Mouse (Mus musculus) olfactory bulb, adult 2 months (tissue): ENCODE measurements around the gene Arid5b. TPM values are rescaled to one million over a fixed set of nuclear protein-coding genes. Genes with fewer than 3 reads are reported as not detected.

Source experiments
- H3K27ac ChIP-seq: fragments of 200-500 bp; 2 replicates; pipeline ENCODE4 v1.5.1; 2012; ENCODE audit warnings: low read depth, low read length; ENCODE audit not compliant: insufficient read depth
- H3K4me1 ChIP-seq: fragments of 200-500 bp; 2 replicates; pipeline ENCODE4 v1.6.1; 2012; ENCODE audit warnings: low read length; ENCODE audit not compliant: control insufficient read depth, insufficient read depth
- H3K4me3 ChIP-seq: fragments of 200-500 bp; 2 replicates; pipeline ENCODE4 v1.5.1; 2012; ENCODE audit warnings: mild to moderate bottlenecking, low read depth, low read length, moderate library complexity; ENCODE audit not compliant: insufficient read depth
- CTCF ChIP-seq: fragments of 200-500 bp; IDR thresholded peaks from 2 replicates; pipeline ENCODE4 v1.5.1; 2012; ENCODE audit warnings: low read depth, mild to moderate bottlenecking, low read length, moderate library complexity; ENCODE audit not compliant: insufficient read depth
- POLR2A ChIP-seq: fragments of 200-500 bp; IDR thresholded peaks from 2 replicates; pipeline ENCODE4 v1.6.1; 2012; ENCODE audit warnings: mild to moderate bottlenecking, low read depth, low read length, moderate library complexity; ENCODE audit not compliant: insufficient read depth
- WGBS: fragments of 180-500 bp; shearing (Covaris S2); methylation state at CpG from one replicate; pipeline ENCODE4 v1.1.7; 2018; 5-methylcytosine and 5-hydroxymethylcytosine counted together
- polyA plus RNA-seq: library from polyadenylated mRNA; stranded (reverse); fragments of >200 nt; gene quantifications from 2 replicates; pipeline ENCODE4 v1.2.4, GENCODE M21; 2012; ENCODE audit warnings: low replicate concordance; ENCODE audit not compliant: missing spikeins, insufficient read depth, insufficient read length

Arid5b gene
- polyA plus RNA-seq, 1 experiment: not detected

GRCm38 (mm10) chr10:68274900-68275760 is 3.4 kb downstream of the Arid5b start:
- TF ChIP-seq POLR2A: no peak
- TF ChIP-seq CTCF: no peak
- Histone ChIP-seq H3K4me3 (no peak overlapping the region), H3K27ac (no peak overlapping the region), H3K4me1 (peaks cover 5% of the 10 kb centered on the region; the same call in 1 of the 2 replicates)
- 28% methylated on average over 18 of the region's 18 CpGs for WGBS

- no peak overlapping the region for H3K27ac ChIP-seq
- H3K4me3 ChIP-seq: no peak overlapping the region
- TF ChIP-seq POLR2A (no peak), CTCF (no peak)
- no peaks in the 10 kb centered on the region for H3K4me1 ChIP-seq
- WGBS: 99% methylated on average over 10 of the region's 10 CpGs
Observed at GRCm38 (mm10) chr10:68269789-68270188, 8.8 kb downstream of the Arid5b start.

GRCm38 (mm10) chr10:68268629-68269028 is 9.9 kb downstream of the Arid5b start:
- WGBS: 65% methylated on average over 5 of the region's 5 CpGs
- Histone ChIP-seq H3K27ac (no peak overlapping the region), H3K4me1 (no peaks in the 10 kb centered on the region), H3K4me3 (no peak overlapping the region)
- TF ChIP-seq CTCF: no peak
- TF ChIP-seq POLR2A: no peak

DNA sequence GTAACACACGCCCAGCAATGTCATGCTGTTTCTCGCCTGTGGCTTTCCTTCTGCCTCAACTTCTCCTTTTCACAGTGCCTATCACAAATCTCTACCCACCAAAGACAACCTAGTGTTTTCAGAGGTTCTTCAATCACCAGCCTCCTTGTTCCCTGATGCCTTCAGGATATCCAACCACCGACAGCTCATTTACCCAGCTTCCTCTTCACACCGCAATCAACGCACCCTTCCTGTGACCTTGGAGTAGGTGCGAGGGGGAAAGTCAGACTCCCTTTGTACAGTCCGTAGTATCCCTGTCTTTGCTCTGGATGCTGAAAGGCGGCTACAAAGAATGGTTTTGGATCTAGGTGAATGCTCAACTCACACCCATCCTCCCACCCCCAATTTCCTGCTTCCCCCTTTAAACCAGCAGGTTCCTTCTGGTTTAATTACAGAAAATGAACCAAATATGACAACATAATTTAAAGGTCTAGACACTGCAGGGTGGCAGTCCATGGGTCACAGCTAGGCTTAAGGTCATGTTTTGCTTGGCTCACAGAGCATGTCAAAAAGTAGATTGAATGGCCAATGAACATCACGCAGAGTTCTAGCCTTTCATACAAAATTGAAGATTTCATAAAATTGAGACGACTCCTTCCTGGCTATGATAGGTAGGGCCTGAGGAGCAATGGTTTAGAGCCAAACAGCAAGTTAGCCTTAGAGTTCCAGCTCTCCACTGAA is 14.4 kb downstream of the Arid5b start:
- Histone ChIP-seq H3K4me3 (no peak overlapping the region), H3K4me1 (no peaks in the 10 kb centered on the region), H3K27ac (no peak overlapping the region)
- WGBS: 94% methylated on average over 10 of the region's 10 CpGs
- no peak for TF ChIP-seq POLR2A
- TF ChIP-seq CTCF: no peak

DNA sequence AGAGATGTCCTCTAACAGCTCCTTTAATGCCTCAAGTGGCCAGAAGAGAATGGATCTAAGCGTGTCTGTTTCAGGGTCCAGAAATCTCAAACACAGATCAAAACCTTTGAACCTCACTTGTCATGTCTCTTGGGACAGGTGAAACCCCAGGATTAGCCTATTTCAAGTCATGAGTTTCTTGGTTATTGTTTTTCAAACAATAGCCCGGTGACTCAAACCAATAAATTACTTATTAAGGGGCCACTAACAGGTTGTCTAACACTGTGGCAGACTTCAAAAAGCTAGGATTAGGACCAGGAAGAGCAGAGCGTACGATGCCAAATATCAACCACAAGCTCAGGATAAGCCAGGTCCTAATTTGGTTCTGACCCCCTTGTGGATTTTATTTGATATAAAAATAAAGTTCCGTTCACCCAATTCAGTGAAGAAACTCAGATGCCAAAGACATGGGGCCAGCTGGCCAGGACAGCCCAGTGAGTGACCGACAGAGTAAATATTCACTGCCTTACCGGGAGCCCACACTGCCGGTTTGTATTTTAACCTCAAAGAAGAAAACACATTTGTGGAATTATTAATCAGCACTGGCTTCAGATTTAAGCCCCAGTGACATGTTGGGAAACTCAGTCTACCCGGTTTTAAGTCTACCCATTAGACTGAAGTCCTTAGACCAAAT is 15.1 kb downstream of the Arid5b start:
- WGBS: 83% methylated on average over 9 of the region's 9 CpGs
- Histone ChIP-seq H3K4me3 (no peak overlapping the region), H3K27ac (no peak overlapping the region), H3K4me1 (no peaks in the 10 kb centered on the region)
- TF ChIP-seq CTCF (no peak), POLR2A (no peak)

DNA sequence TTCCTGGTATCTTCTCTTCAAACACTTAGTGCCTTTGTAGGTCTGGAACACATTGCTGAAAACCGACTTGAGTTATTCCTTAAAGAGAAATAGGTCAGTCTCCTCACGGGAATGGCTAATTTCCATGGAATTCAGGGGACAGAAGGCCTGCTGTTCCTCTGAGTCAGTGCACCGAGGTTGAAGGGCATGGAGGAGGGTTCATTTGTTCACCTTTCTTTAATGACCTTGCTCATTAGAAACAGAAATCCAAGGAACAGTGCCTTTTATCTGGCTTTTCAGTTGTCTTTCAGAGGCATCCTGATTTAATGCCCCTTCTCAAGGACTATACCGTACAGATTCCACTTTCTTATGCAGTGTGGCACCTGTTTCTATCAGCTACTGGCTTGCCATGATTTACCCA is 18.9 kb downstream of the Arid5b start:
- WGBS: 53% methylated on average over 4 of the region's 4 CpGs
- H3K4me3 ChIP-seq: no peak overlapping the region
- TF ChIP-seq CTCF (no peak), POLR2A (no peak)
- H3K27ac ChIP-seq: no peak overlapping the region
- no peaks in the 10 kb centered on the region for H3K4me1 ChIP-seq

- Histone ChIP-seq H3K4me3 (no peak overlapping the region), H3K4me1 (no peaks in the 10 kb centered on the region)
- 92% methylated on average over 10 of the region's 10 CpGs for WGBS
Observed at GRCm38 (mm10) chr10:68257358-68258056, 21.0 kb downstream of the Arid5b start.

GRCm38 (mm10) chr10:68256134-68256533 is 22.4 kb downstream of the Arid5b start:
- WGBS: 87% methylated on average over 3 of the region's 3 CpGs
- no peak overlapping the region for H3K27ac ChIP-seq
- H3K4me3 ChIP-seq: no peak overlapping the region
- no peaks in the 10 kb centered on the region for H3K4me1 ChIP-seq
- TF ChIP-seq POLR2A (no peak), CTCF (no peak)

More at GRCm38 (mm10) chr10:68257358-68258056, 21.0 kb downstream of the Arid5b start:
- H3K27ac ChIP-seq: no peak overlapping the region
- TF ChIP-seq POLR2A: no peak
- TF ChIP-seq CTCF: no peak
